Mouse (Mus musculus) fibroblast of lung, adult 2 months (primary cell): Measurements from ENCODE around the gene Hap1.
"Not testable (repeated sequence)": the region's sequence is repeated elsewhere in the genome, so short reads cannot be mapped to it uniquely, and the experiment has no call there.

Source experiments
- DNase-seq: peaks from one replicate; pipeline ENCODE4 v3.0.0-alpha.2; 2011; ENCODE audit warnings: low read depth

Hap1 gene

GRCm38 (mm10) chr11:100318529-100319451 is 37.1 kb downstream of the Hap1 start:
- DNase-seq, result no peak

GRCm38 (mm10) chr11:100317826-100318380 is 38.0 kb downstream of the Hap1 start:
- no peak for DNase-seq

DNA sequence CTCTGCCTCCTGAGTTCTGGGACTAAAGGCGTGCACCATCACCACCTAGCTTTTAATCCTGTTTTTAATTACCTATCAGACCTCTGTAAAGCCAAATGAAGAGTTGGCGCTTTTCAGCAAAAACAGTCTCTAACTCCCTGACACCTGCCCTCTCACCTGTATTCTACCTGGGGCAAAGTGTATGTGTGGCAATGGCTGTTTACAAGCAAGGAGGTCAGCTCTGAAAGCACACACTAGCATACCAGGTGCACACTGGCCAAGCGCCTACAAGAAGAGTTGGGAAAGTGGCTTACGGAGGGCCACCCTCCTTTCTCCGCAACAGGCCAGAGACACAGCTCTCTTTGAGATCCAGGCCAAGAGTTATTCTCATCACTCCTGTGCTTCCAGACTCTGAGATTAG is 40.5 kb downstream of the Hap1 start:
- no peak for DNase-seq

- no peak for DNase-seq
These were observed 42.5 kb downstream of the Hap1 start for GRCm38 (mm10) chr11:100313424-100313823.

- no peak for DNase-seq
These were observed 43.7 kb downstream of the Hap1 start for GRCm38 (mm10) chr11:100312096-100312679.

GRCm38 (mm10) chr11:100311656-100312055 is 44.3 kb downstream of the Hap1 start:
- DNase-seq, result no peak

DNA sequence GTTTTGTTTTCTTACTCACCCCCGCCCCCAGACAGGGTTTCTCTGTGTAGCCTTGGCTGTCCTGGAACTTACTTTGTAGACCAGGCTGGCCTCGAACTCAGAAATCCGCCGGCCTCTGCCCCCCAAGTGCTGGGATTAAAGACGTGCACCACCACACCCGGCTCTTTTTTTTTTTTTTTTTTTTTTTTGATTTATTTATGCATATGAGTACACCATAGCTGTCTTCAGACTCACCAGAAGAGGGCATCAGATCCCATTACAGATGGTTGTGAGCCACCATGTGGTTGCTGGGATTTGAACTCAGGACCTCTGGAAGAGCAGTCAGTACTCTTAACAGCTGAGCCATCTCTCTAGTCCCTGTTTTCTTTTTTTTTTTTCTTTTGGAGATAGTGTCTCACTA is 47.3 kb downstream of the Hap1 start:
- DNase-seq, result not testable (repeated sequence)

GRCm38 (mm10) chr11:100307900-100308299 is 48.0 kb downstream of the Hap1 start:
- no peak for DNase-seq

DNA sequence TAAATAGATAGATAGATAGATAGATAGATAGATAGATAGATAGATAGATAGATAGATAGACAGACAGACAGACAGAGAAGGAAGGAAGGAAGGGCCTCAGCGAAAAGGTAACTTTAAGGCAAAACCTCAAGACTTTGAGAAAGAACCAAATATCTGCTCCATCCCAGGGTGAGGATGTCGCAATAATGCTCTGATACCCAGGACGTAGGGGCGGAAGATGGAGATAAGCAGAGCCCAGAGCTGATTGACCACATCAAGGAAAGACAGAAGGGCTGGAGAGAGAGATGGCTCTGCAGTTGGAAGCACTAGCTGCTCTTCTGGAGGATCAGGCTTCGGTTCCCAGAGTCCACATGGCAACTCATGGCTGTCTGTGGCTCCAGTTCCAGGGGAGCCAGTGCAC is 54.6 kb downstream of the Hap1 start:
- DNase-seq, result no peak

- DNase-seq, result no peak
These were observed 55.6 kb downstream of the Hap1 start for GRCm38 (mm10) chr11:100300293-100300692.

DNA sequence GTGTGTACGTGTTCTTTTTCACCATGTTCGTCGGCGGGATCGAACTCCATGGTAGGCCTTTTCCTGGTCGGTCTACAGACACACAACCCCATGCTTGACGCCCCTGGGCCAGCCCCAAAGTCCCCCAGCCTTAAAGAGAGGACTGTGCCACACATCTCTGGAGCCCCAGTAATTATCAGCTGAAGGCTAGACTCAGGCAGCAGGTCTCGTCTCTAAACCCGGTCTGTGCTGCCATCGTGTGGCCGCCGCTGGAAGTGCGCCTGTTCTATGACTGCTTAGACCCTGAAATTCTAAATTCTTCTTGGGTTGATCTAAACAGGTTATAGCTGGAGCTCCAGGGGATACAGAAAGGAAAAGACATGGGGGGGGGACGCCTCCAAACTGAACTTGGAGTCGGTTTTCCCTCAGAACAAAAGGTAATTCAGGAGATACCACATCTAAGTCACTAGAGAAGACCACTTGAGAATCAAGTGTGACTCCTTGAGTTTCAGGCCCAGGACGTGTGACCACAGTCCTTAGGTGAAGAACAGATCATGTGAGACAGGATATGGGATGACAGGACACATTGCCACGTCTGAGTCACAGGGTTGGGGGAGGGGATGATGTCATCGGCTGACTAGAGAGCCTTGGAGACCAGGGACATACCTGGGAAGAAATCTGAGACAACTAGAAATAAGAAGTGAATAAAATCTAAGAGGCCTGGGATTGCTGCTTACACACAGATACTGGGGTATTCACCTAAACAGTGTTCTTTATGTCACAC is 57.5 kb downstream of the Hap1 start:
- no peak for DNase-seq

DNA sequence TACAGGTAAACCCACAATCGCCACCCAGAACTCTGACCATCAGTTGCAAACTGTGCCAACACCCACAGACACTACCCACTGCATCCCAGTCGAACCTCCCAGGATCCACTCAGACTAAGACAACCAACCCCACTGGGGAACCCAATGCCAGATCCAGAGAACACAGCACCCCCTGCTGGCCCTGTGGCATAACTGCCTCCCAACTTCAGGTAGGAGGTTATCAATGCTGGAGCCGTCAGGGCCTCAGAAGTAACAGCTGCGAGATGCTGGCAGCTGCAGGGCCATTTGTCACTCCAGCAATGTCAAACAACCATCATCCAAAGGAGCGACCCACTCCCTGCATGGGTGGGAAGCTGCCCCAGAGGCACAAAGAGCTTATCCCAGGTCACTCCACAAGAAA is 58.1 kb downstream of the Hap1 start:
- no peak for DNase-seq
